Mouse (Mus musculus) brain, embryonic 14.5 days (tissue): Measurements from ENCODE around the gene Gnaz.

Experiments used
- CTCF ChIP-seq: fragments of 200-500 bp; IDR thresholded peaks from 2 replicates; pipeline ENCODE4 v1.5.1; 2012; ENCODE audit warnings: inconsistent platforms, mild to moderate bottlenecking, moderate library complexity, borderline replicate concordance; ENCODE audit not compliant: insufficient read depth, insufficient read length; ENCODE audit errors: extremely low read depth
- POLR2A ChIP-seq: fragments of 200-500 bp; IDR thresholded peaks from 2 replicates; pipeline ENCODE4 v1.6.1; 2012; ENCODE audit warnings: mild to moderate bottlenecking, inconsistent platforms, borderline replicate concordance; ENCODE audit not compliant: poor library complexity, insufficient read depth, insufficient read length, severe bottlenecking; ENCODE audit errors: extremely low read depth

DNA sequence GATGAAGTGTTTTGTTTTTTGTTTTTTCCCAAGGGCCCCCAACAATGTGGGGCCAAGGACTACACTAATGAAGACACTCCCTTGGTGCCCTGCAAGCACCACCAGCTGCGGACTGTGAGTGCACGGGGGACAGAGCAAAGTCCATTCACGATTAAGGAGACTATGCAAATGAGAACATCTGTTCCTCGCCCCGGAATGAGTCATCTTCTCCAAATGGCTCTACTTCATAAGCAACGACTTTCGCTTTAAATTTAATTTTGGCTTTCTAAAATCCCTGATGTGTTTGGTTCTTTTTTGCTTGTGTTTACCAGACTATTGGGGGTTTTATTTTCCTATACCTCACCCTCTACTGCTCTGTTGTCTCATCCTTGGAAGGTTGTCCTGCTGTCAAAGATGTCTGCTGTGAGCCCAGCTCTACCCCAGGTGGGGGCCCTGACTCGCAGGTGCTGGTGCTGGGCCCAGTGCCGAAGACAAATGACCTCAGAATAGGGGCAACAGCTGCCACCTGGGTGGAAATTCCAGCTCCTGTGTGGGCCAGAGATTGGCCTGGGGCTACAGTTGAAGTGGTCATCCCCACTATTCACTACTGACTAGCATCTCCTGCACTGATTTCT is 14.0 kb upstream of the Gnaz start:
- TF ChIP-seq POLR2A (no peak), CTCF (no peak)
